Mouse (Mus musculus) lung, postnatal 0 days (tissue): ENCODE data around the gene Eps15l1.

Source experiments
- CTCF ChIP-seq: IDR thresholded peaks from 2 replicates; pipeline ENCODE4 v1.5.1; 2016; ENCODE audit warnings: antibody characterized with exemption, mild to moderate bottlenecking
- EP300 ChIP-seq: IDR thresholded peaks from 2 replicates; pipeline ENCODE4 v1.6.1; 2016; ENCODE audit warnings: antibody characterized with exemption, mild to moderate bottlenecking, control low read depth

DNA sequence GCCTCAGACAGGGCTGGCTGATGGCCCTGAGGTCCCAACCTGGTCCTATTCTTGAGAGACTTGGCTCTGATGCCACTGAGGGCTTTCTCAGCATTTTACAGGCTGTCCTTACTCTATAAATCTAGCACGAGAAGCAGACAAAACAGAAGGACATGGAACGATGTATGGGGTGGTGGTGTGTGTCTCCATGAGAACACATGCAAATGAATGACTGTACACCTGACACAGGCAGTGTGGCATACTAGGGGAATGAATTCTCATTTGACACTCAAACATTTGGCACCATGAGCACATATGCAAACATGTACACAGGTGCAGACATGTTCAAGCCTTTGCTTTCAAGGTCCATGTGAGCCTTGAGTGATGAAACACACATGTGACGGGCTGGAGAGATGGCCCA is 64.7 kb downstream of the Eps15l1 start:
- TF ChIP-seq CTCF, result no peak
- no peak for TF ChIP-seq EP300
